12 mouse cellular contexts compared by ENCODE assay signal in genomic region chr12:21462658-21463057, GRCm38 (mm10). TPM values are rescaled to one million over a fixed set of nuclear protein-coding genes. Genes with fewer than 3 reads are reported as not detected.
DNase-seq lines count a peak whose midpoint lies in the region; ATAC-seq lines count a peak whose summit lies in the region.
"Had no signal": no experiment of that assay in that cellular context is flagged by ENCODE, and none has a peak within 500 bp of the region (broad histone marks: within the 10 kb centered on the region; RNA-seq: fewer than 3 reads in every experiment).

No protein-coding gene starts in this region.

- no peak overlapping the region for H3K4me2 ChIP-seq in forebrain, embryonic 15.5 days (replicated peaks)
- H3K4me2 ChIP-seq: forebrain, embryonic 13.5 days; intestine, embryonic 15.5 days had no signal

- H3K27ac ChIP-seq in forebrain, embryonic 15.5 days (replicated peaks) = no peak overlapping the region
- H3K27ac ChIP-seq: forebrain, embryonic 13.5 days; intestine, embryonic 15.5 days had no signal

- H3K9ac ChIP-seq in forebrain, embryonic 15.5 days (replicated peaks) = no peak overlapping the region
- H3K9ac ChIP-seq: forebrain, embryonic 13.5 days; intestine, embryonic 15.5 days had no signal

- ATAC-seq in forebrain, embryonic 15.5 days (replicated peaks) = no peak
- ATAC-seq: forebrain, embryonic 13.5 days; intestine, embryonic 15.5 days had no signal

- H3K9me3 ChIP-seq in forebrain, embryonic 15.5 days = no peaks in the 10 kb centered on the region
- H3K9me3 ChIP-seq: forebrain, embryonic 13.5 days; intestine, embryonic 15.5 days had no signal

- 78% methylated on average over 3 of the region's 3 CpGs for WGBS in forebrain, embryonic 15.5 days

- H3K36me3 ChIP-seq in forebrain, embryonic 15.5 days = no peaks in the 10 kb centered on the region
- H3K36me3 ChIP-seq: intestine, embryonic 15.5 days had no signal

- no peak overlapping the region for H3K4me3 ChIP-seq in forebrain, embryonic 15.5 days
- H3K4me3 ChIP-seq: forebrain, embryonic 13.5 days; intestine, embryonic 15.5 days had no signal

- no peaks in the 10 kb centered on the region for H3K4me1 ChIP-seq in forebrain, embryonic 15.5 days
- H3K4me1 ChIP-seq: forebrain, embryonic 13.5 days; intestine, embryonic 15.5 days had no signal

- DNase-seq in kidney, adult 9 months = peak; percentile 31
- DNase-seq in kidney, postnatal 25 days = no peak
- DNase-seq in CD4-positive helper T cell, adult 2 months (ENCODE audit: low read depth, low spot score) = peak; percentile 52
- DNase-seq in adipocyte (ENCODE audit: low spot score) = peak; percentile 22
- peak; percentile 40 for DNase-seq in naive thymus-derived CD4-positive, alpha-beta T cell, adult 2 months (ENCODE audit: low read depth)
- DNase-seq in urinary bladder, adult 18-20 months (ENCODE audit: low spot score in 2 of 2) = no peak
- no peak for DNase-seq in layer of hippocampus, postnatal 14 days (ENCODE audit: low spot score in 2 of 2)
- DNase-seq: layer of hippocampus, adult 9-11 months; liver had no signal

- no peaks in the 10 kb centered on the region for H3K27me3 ChIP-seq in forebrain, embryonic 15.5 days
- H3K27me3 ChIP-seq: forebrain, embryonic 13.5 days; intestine, embryonic 15.5 days had no signal

RNA-seq across cellular contexts. Expression of gene Ywhaq, which starts 45.2 kb away (rescaled TPM):
- polyA plus RNA-seq in forebrain, embryonic 15.5 days (2015; fragmentation: Nextera tagmentation; extraction: Ambion mirVana) = 1,116 and 1,143 TPM in 2 replicates
- 100 to 1,000 TPM; 556 to 594 TPM for total RNA-seq in layer of hippocampus, postnatal 14 days (2021)

Comparison
In these comparisons a context has a peak if more than half of its experiments do, and no peak if none do; other contexts are left out.
1. DNase-seq: peak in kidney, adult 9 months (single experiment), CD4-positive helper T cell, adult 2 months (single experiment), adipocyte (single experiment) and naive thymus-derived CD4-positive, alpha-beta T cell, adult 2 months (single experiment); none in kidney, postnatal 25 days (0 of 2), urinary bladder, adult 18-20 months (0 of 2) and layer of hippocampus, postnatal 14 days (0 of 2).